Mouse (Mus musculus): ENCODE results near the gene Lekr1.
"Not testable (repeated sequence)": the region's sequence is repeated elsewhere in the genome, so short reads cannot be mapped to it uniquely, and the experiment has no call there.

Lekr1 gene

DNA sequence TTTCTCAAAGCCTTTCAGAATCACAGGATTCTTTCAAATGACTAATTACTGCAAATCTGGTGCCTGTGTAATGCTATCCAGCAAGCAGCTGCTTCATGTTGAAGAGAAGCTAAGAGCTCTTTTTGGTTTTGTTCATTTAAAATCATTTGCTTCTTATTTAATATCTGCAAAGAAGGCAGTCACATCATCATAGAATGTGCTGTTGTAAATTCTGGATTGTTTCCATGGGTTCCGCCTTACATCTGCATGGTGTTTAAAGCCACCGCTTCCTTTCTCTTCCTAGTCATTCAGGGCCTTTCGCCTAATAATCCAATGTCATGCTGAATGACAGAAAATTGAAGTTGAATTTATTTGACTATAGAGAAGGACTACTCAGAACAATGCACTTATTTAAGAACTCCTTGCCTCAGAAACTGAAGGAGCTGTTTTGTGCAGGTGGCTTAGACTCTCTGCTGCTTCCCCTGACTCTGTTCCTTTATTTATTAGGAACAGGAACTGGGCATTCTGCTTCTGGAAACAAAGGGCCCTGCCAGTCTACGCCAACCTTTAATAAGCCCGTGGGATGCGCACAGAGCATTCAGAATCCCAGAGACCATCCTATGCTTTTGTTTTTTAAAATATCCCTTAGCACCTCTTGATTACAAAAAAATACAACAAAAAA, 101.3 kb downstream of the Lekr1 start:
- no peak for DNase-seq (ENCODE audit: low spot score)

DNA sequence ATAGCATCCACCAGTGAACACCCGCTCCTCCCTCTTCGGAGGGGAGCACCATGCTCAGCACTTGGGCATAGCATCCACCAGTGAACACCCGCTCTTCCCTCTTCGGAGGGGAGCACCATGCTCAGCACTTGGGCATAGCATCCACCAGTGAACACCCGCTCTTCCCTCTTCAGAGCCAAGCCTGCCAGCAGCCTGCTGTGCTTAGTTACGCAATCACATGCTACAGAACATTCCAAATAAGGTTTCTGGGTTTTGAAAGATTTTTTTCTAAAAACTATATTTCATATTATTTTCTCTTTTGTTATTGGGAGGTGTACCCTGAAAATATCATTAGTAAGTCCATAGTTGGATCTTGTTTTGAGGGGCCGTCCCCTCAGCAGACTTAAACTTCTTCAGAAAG, 103.6 kb downstream of the Lekr1 start:
- not testable (repeated sequence) for DNase-seq (ENCODE audit: low spot score)

DNA sequence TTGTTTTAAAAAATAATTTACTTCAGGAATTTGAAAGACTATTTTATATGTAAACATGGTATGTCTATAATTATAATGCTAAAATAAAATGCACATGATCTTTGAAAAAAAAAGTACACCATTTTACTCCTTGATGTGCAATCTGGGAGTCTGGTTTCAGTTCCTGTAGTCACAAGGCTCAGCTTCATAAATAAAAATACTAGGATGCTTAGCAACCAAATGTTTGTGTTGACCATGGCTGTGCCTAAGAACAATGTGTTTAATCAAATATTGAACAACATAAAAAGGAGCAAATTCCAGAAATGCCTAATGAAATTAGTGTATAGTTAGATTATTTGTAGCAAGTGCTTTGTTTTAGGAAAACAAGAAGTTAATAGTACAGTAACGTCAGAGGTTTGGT, 107.9 kb downstream of the Lekr1 start:
- DNase-seq (ENCODE audit: low spot score), result no peak

DNA sequence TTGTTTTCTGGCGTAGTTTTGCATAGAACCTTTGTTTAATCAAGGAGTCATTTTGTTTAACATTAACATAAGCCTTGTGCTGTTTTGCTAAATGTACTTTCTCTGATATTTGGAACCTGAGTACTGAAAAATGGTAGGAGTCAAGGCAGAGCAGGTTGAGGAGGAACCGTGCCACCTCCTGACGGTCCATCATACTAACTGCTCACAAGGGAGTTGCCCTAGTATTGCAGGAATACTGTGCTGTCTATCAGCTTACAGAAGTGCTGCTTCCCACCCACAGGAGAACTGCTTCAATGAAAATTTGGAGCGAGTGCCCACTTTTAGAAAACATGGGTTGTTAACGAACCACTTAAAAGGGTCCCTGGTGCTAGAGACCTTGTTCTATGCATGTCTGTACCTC, 109.1 kb downstream of the Lekr1 start:
- no peak for DNase-seq (ENCODE audit: low spot score)

DNA sequence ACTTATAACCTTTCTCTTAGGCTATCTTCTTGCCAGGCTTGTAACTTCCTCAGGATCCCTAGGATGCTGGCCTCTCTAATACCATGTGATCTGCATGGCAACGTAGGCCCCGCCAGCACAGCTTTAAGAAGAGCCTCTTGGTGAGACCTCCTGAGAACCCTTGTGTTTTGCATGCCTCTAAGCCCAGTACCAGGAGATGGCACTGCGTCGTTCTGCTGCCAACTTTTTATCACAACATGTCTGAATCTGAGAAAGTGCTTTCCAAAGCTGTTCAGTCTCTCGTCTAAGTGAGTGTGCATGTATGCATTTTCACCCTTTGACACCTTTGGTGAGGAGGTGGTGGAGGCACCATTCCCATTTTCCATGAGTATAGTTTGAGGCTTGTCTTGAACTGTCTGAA, 116.2 kb downstream of the Lekr1 start:
- DNase-seq (ENCODE audit: low spot score), result peak; percentile 11

DNA sequence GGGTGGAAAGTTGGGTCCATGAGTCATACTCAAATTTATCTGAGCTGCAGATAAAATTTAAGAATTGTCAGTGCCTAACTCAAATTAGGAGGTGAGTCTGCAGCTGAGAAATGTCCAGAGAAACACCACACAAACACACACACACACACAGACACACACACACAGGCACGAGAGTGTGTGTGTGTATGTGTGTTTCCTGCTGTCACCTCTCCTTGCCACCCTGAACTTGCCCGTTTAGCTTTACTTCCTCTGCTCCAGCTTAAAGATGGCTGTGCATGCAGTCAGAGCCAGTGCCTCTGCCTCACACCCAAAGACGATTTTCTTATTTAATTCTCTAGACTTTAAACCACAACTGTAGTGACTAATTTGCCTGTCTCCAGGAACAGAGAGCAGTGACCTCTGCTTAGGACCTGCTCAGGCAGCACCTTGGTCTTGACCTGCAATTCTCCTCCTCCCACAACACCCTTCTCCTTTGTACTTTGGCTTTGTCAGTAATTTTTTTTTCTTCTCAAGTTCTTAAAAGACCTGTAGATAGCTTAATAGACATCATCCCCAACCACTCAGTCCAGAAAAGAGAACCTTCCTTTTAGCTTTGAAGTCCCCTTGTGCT, 124.2 kb downstream of the Lekr1 start:
- DNase-seq (ENCODE audit: low spot score), result no peak

DNA sequence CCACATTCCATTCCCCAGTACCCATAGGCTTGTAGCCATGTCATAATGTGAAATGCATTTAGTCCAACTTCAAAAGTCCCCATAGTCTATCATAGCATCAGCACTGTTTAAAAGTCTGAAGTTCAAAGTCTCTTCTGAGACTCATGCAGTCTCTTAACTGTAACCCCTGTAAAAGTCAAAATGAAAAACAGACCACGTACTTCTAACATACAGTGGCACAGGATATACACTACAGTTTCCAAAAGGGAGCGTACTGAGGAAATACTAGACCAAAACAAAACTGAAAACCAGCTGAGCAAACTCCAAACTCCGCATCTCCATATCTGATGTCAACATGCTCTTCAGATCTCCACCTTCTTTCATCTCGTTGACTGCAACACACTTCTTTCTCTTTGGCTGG, 127.5 kb downstream of the Lekr1 start:
- no peak for DNase-seq (ENCODE audit: low spot score)

DNA sequence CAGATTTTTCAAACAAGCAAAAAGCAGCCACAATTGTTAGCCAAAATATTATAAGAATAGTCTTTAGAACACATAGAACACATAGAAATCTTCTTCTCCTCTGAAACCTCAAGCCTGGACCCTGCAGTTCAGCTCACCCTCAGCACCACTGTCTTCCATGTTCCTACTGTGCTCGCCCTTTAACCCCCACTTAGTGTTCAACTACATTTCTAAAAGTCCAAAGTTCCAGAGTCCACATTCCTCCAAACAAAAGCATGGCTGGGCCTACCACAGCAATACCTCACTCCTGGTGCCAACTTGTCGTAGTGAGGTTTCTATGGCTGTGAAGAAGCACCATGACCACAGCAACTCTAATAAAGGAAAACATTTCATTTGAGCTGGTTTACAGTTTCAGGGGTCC, 128.7 kb downstream of the Lekr1 start:
- no peak for DNase-seq (ENCODE audit: low spot score)

DNA sequence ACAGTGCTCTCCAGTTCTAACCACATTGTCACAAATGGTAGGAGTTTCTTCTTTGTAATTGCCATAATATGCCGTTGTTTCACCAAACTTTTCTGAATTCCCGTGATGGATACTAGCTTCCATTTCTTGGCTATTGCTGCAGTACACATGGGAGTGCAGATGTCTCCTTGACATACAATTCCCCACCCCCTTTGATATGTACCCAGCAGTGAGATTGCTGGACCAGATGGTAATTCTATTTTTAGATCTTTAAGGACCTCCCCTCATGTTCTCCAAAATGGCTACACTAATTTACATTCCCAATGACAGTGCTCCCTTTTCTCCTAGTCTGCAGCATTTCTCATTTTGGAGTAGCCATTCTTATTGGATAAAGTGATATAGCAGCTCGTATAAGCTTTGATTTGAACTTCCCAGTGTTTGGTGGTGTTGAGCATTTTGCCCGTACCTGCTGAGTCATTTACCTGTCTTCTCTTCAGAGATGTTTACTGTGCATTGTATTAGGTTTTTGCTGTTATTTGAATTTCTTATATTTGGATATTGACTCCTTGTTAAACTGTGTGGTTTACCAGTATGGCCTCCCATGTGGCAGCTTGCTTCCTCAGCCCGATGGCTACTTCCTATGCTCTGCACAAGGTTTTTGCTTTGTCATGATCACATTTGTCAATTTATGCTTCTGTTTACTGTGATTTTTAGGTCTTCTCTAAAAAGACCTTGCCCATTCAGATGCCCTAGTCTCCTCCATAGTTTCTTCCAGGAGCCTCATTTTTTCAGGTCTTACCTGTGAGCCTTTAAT, 131.5 kb downstream of the Lekr1 start:
- DNase-seq (ENCODE audit: low spot score), result no peak

DNA sequence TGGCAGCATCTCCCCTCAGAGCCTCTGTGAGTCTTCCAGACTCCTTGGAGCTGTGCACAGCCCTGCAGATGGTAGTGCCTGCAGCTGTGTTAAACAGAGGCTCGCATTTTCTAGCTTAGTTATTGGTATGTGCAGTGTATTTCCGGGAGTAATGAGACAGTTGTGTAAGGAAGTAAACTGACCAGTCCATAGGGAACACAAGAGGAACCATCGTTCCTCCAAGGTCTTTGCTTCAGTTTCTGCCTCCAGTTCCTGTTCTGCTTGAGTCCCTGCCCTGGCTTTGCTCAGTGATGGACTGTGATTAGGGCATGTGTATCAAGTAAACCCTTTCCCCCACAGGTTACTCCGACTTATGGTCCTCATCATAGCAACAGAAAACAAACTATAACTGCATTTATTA, 134.9 kb downstream of the Lekr1 start:
- DNase-seq (ENCODE audit: low spot score), result no peak

DNA sequence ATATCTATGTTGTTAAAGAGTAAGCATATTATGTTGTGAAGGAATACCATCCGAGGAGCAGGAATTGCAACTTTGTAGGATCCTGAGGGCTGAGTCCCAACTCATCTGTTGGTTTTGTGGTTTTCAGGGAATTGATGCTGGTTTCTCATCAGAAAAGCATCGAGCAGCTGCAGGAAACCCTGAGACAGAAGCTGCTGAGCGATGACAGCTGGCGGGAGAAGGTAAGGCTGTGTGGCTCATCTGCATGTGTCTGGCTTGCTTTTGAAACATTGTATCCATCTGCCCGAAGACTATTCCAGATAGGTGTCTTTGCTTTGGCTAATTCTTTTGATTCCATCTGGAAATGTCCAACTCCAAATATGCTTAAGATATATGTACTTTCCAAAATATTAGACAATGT, 136.2 kb downstream of the Lekr1 start:
- DNase-seq (ENCODE audit: low spot score), result no peak

DNA sequence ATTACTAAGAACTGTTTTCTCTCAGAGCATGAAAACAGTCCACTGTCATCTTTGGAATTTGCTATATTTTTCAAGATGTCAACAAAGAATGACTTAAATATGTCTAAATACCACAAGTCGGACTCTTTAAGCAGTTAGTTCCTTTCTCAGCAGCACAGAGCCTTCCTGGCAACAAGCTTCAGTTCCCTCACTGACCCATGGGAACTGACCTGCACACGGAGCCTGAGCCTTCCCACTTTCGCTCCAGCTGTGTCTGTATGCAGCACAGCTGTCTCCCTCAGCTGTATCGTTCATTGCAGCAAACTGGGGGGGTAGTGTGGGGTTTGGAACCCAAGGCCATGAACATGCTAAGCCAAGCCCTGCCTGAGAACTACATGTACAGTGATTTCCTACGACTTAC, 136.8 kb downstream of the Lekr1 start:
- DNase-seq (ENCODE audit: low spot score), result no peak

DNA sequence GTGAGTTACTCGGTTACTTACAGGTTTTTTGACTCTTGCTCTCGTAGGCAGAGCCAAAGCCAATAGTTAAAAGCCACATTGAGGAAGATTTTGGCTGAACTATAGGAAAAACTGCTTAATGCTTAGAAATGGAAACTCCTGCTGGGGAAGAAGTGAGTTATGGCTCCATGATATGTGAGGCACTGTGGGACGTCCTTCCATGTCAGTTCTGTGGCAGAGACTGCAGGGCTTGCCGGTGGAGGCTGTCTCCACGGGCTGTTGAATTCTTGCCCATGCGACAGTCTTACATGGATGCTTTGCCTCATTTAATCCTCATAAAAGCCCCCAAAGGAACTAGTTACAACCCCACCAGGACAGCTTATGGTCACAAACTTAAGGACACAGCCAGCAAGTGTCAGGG, 148.9 kb downstream of the Lekr1 start:
- DNase-seq (ENCODE audit: low spot score), result no peak

DNA sequence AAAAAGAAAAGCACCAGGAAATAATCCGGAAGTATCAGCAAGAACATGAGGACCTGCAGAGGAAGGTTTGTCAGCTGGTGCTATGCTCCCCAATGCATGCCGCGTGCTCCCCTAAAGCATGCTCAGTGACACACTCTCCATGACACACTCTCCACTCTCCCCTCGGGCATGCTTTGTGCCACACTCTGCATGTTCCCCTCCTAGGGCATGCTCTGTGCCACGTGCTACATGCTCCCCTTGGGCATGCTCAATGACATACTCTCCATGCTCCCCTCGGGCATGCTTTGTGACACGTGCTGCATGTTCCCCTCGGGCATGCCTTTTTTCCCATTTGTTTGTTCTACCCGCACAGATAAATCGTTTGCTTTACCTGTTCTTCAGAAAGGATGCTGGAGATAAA, 150.0 kb downstream of the Lekr1 start:
- no peak for DNase-seq (ENCODE audit: low spot score)

DNA sequence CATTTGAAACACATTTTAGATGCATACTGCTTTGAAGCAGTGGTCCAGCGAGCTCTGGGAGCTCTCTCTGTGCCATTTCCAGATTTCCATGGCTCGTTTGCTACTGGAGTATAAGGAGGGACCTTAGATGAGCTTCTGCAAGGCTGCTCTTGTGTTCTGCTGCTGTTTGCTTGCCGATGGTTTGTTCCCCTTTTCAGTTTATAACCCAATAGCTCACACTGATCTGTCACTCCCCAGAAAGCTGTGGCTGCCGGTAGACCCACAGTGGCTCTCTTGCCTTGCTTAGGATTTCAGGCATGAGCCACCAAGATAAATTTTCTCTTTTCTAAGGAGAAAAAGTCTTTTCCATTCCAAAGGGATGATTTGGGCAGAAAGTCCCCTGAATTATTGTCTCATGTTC, 152.6 kb downstream of the Lekr1 start:
- no peak for DNase-seq (ENCODE audit: low spot score)

DNA sequence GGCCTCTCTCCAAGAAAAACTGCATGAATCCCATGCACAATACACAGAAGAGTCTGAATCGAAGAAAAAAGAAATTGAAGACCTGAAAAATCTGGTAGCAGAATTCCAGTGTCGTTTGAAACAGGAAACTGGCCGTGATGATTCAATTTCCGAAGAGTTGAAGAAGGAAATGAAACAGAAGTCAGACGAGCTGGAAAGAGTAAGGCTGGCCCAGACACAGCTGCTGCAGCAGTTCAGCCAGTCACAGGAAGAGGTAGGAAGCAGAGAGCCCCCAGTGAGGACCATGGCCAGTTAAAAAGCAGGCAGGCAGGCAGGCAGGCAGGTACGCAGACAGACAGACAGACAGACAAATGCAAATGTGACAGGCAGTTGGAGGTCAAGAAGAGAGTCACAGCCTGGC, 153.8 kb downstream of the Lekr1 start:
- no peak for DNase-seq (ENCODE audit: low spot score)

DNA sequence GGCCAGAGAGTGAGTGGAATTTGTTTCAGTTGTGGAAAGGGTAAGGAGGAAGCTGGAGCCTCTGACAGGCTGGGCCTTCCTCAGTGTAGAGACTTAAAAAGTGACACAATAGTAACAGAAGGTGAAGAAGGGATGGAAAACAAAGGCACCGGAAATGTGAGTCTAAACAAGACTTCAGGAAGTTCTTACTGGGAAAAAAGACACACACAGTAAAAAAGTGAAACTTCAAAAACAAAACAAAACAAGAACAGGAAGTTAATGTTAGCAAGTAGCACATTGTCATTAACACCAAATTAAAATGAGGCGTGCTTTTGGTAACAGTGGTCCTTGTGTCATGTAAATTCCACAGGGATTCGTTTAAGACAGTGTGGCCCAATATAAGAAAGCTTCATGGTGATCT, 158.9 kb downstream of the Lekr1 start:
- no peak for DNase-seq (ENCODE audit: low spot score)

DNA sequence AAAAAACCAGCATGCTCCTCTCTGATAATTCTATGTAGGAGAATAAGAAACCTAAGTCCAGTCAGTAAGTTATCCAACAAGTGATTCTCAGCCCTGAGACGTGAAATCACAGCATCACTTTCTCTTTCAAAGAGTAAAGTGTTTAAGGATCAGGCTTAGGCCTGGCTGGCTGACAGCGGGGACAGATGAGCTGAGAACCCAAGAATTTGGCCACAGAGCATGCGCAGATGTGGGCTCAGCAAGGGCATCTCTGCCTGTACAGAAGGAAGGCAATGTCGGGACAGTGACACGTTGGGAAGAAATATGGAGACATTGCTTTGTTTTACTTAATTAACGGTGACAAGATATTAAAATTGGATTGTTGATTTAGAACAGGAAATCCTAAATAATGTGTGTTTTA, 160.7 kb downstream of the Lekr1 start:
- DNase-seq (ENCODE audit: low spot score), result no peak

DNA sequence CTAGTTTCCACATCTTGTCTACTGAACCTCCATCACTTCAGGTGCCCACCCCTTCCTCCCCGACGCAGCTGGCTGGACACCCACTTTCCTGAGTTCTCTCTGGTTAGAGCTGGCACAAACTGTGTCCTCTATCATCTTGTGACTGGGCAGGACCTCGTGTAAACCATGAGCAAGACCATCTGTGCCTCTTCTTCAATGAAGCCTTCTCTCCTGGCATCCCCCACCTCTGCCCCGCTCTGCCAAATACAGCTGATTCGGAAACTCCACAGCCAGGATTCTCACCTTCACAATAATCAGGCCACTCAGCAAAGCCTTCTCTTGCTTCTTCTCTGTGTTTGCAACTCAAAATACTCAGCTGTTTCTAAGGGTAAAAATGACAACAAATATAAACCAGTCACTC, 161.4 kb downstream of the Lekr1 start:
- DNase-seq (ENCODE audit: low spot score), result no peak

DNA sequence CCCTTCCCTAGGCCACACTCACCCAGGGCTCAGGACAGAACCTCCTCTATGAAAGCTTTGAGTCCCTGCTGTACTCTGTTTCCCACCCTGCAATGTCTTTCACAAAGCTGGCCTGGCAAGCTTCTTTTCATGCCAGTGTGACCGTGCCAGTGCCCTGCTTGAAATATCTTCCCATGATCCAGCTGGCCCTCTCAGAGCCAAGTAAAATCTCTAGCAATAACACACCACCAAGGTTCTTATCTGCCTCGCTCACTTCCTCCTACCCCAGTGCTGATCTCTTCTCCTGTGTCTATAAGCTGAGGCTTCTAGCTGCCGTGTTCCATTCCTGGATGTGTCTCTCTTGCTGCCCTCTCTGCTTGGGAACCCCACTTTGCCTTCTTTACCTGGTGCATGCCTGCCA, 162.0 kb downstream of the Lekr1 start:
- no peak for DNase-seq (ENCODE audit: low spot score)

DNA sequence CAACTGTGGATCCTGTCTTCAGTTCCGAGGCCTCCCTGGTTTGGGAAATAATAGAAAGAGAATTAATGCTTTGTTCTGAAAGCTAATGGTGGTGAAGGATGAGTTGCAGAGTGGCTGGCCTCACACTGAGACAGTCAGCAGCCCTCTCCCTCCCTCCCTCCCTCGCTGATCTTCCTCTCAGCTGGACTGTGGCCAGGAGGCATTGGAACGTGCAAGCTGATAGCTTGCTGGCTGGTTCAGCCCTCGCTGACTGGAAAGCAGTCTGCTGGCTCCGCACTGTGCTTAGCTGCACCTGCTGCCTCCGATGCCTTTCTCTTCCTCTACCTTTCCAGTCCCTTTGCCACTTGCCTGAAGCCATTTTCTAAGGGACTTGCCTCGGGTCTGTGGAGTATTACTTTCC, 163.2 kb downstream of the Lekr1 start:
- peak; percentile 81 for DNase-seq (ENCODE audit: low spot score)

DNA sequence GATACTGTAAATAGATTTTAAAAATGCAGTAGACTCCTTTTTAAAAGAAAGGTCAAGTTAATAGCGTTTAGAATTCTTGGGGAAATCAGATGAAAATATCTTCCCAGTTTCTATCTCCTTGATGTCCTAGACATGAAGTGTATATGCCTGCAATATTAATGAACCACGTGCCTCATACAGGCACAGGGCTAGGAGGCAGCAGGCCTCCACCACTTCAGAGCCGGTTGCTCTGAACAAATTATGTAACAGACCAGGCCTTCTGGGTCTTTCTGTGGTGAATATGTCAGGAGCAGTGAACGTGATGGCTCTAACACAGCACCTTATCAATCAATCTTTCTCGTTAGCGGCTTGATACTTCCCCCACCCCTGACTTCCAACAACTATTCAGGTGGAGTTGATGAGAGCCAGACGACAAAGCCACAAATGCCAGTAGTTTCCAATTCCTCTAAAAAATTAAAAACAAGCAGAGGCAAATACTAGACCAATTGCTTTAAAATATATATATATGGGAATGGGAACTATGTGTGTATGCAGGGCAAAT, 164.0 kb downstream of the Lekr1 start:
- no peak for DNase-seq (ENCODE audit: low spot score)

DNA sequence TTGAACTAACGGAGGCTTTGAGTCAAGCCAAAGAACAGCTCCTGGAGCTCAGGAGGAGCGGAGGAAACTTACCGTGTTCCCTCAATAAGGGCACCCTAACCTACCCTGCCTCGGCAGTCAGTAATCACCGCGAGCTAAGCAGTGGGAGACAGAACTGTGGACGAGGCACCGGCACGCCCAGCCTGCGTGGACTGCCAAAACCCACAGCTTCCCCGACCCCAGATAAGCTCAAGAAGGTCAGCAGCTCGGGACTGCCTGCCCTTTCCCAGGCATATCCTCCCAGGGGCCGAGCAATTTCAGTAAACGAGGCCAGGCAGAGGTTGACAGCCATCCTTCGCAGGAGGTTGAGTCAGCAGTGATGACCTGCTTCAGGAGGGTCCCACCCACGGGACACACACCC, 164.8 kb downstream of the Lekr1 start:
- DNase-seq (ENCODE audit: low spot score), result peak; percentile 63

All from ovary, postnatal 36 days (tissue).